Mouse (Mus musculus) forebrain, postnatal 0 days (tissue): ENCODE data around the gene Spint4. TPM values are rescaled to one million over a fixed set of nuclear protein-coding genes. Genes with fewer than 3 reads are reported as not detected.

Experiments used
- ATAC-seq: fragments of 200-750 bp; cut with Nextera tagmentation; 2 replicates; pipeline ENCODE4 v1.8.0; 2017; ENCODE audit warnings: mild to moderate bottlenecking, moderate library complexity
- DNase-seq: peaks from one replicate; pipeline ENCODE4 v3.0.0-alpha.2; 2015
- H3K27ac ChIP-seq: fragments of 300-500 bp; sonication (generic); 2 replicates; pipeline ENCODE4 v1.5.1; 2014; ENCODE audit warnings: low read depth, mild to moderate bottlenecking, antibody characterized with exemption, low read length, moderate library complexity, mixed read lengths
- H3K27me3 ChIP-seq: fragments of 300-500 bp; sonication (generic); 2 replicates; pipeline ENCODE4 v1.6.1; 2014; ENCODE audit warnings: mild to moderate bottlenecking, low read length, mixed read lengths; ENCODE audit not compliant: insufficient read depth
- H3K36me3 ChIP-seq: fragments of 300-500 bp; sonication (generic); 2 replicates; pipeline ENCODE4 v1.6.1; 2014; ENCODE audit warnings: mild to moderate bottlenecking, moderate library complexity; ENCODE audit not compliant: insufficient read depth
- H3K4me1 ChIP-seq: fragments of 300-500 bp; sonication (generic); 2 replicates; pipeline ENCODE4 v1.6.1; 2014; ENCODE audit warnings: antibody characterized with exemption; ENCODE audit not compliant: insufficient read depth
- H3K4me2 ChIP-seq: fragments of 300-500 bp; sonication (generic); 2 replicates; pipeline ENCODE4 v1.6.1; 2014; ENCODE audit warnings: low read depth, mild to moderate bottlenecking, moderate library complexity
- H3K4me3 ChIP-seq: fragments of 300-500 bp; sonication (generic); 2 replicates; pipeline ENCODE4 v1.5.1; 2014; ENCODE audit warnings: low read depth, low read length, mixed read lengths
- H3K9ac ChIP-seq: fragments of 300-500 bp; sonication (generic); 2 replicates; pipeline ENCODE4 v1.6.1; 2014; ENCODE audit warnings: mild to moderate bottlenecking
- H3K9me3 ChIP-seq: fragments of 300-500 bp; sonication (generic); 2 replicates; pipeline ENCODE4 v1.6.1; 2016; ENCODE audit warnings: low read length
- CTCF ChIP-seq: sonication (generic); IDR thresholded peaks from 2 replicates; pipeline ENCODE4 v1.5.1; 2016; ENCODE audit warnings: antibody characterized with exemption, control low read depth, low read depth
- WGBS: fragments of 180-500 bp; shearing (Covaris S2); extraction: QIAGEN DNeasy Blood & Tissue Kit; methylation state at CpG from one replicate; pipeline ENCODE4 v1.1.7; 2014; 5-methylcytosine and 5-hydroxymethylcytosine counted together
- polyA plus RNA-seq: library from polyadenylated mRNA; unstranded; fragments of >200 nt; fragmentation: Nextera tagmentation; extraction: Ambion mirVana; gene quantifications from 2 replicates; pipeline ENCODE4 v1.2.1, GENCODE M21; 2015
- total RNA-seq: library from RNA; depleted of rRNA; stranded (reverse); fragments of >200 nt; gene quantifications from 2 replicates; pipeline ENCODE4 v1.2.3, GENCODE M21; 2014

Spint4 gene
- total and polyA plus RNA-seq, 2 experiments from 2014 or later, result not detected

GRCm38 (mm10) chr2:164733259-164733658, 35.0 kb downstream of the Spint4 start:
- Histone ChIP-seq H3K36me3 (no peaks in the 10 kb centered on the region), H3K9ac (no peak overlapping the region), H3K27me3 (no peaks in the 10 kb centered on the region), H3K4me2 (no peak overlapping the region), H3K9me3 (no peaks in the 10 kb centered on the region), H3K4me1 (no peaks in the 10 kb centered on the region), H3K4me3 (no peak overlapping the region), H3K27ac (no peak overlapping the region)
- WGBS, result 95% methylated on average over 2 of the region's 2 CpGs
- DNase-seq, result no peak
- TF ChIP-seq CTCF, result no peak
- no peak for ATAC-seq

DNA sequence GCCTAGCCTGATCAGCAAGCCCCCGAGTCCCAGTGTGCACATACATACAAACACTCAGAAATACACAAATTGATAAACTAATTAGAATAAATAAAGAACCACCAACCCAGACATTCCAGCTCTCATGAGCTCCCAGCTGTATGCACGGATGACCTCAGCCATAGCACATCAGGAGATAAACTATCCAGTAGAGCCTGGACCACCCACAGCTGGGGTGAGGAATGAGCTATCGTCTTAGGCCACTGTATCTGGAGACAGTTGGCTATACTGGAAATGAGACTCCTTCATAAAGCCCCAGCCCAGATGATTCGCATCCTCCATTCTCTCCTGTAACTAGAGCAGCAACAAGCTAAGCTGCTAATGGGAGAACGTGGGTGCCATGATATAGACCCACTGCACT, 36.5 kb downstream of the Spint4 start:
- WGBS, result 89% methylated on average over 5 of the region's 5 CpGs
- H3K9me3 ChIP-seq, result no peaks in the 10 kb centered on the region
- no peaks in the 10 kb centered on the region for H3K4me1 ChIP-seq
- H3K36me3 ChIP-seq, result no peaks in the 10 kb centered on the region
- no peak overlapping the region for H3K4me3 ChIP-seq
- no peak overlapping the region for H3K9ac ChIP-seq
- TF ChIP-seq CTCF, result no peak
- no peak for DNase-seq
- no peaks in the 10 kb centered on the region for H3K27me3 ChIP-seq
- H3K27ac ChIP-seq, result no peak overlapping the region
- no peak overlapping the region for H3K4me2 ChIP-seq
- no peak for ATAC-seq

DNA sequence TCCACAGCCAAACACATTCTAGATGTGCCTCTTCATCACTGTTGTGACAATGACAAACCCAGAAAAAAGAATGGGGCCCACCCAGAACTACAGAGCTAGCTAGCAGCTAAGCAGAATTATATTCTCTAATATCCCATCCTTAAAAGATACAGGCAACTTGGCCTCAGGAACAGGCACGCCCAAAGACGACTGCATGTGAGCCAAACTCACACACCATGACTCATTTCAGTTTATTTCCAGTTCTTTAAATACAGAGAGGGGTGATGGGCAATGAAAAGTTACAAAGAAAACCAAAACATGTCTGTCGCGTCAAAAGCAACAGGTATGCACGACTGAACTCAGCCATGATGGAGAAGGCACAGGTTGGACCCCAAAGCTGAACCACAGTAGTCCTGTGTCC, 37.1 kb downstream of the Spint4 start:
- Histone ChIP-seq H3K4me2 (no peak overlapping the region), H3K27ac (no peak overlapping the region), H3K9ac (no peak overlapping the region), H3K9me3 (no peaks in the 10 kb centered on the region), H3K4me1 (no peaks in the 10 kb centered on the region), H3K36me3 (no peaks in the 10 kb centered on the region), H3K4me3 (no peak overlapping the region), H3K27me3 (no peaks in the 10 kb centered on the region)
- no peak for DNase-seq
- no peak for ATAC-seq
- 90% methylated on average over 5 of the region's 5 CpGs for WGBS
- no peak for TF ChIP-seq CTCF

GRCm38 (mm10) chr2:164737377-164738090, 39.2 kb downstream of the Spint4 start:
- TF ChIP-seq CTCF, result no peak
- Histone ChIP-seq H3K9me3 (no peaks in the 10 kb centered on the region), H3K4me1 (no peaks in the 10 kb centered on the region), H3K27me3 (no peaks in the 10 kb centered on the region), H3K4me3 (no peak overlapping the region), H3K27ac (no peak overlapping the region), H3K9ac (no peak overlapping the region), H3K4me2 (no peak overlapping the region), H3K36me3 (no peaks in the 10 kb centered on the region)
- WGBS, result 82% methylated on average over 3 of the region's 3 CpGs
- no peak for DNase-seq
- ATAC-seq, result no peak

DNA sequence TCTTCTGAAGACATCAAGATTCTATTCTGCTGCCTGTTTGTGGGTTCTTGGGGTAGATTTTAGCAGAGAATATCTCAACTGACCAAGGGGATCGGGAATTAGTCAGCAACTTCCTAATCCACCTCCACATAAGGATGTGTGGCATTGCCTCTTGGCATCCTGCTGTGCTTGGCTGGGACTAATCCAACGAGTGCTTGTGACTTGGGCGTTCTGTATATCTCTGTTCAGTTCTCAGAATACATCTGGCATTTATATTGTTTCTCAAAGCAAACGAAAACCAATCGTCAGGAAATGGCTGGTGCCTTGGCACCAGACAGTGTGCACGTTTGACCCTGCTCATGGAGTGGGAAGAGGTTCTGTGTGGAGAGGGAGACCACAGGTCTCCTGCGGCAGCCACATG, 41.6 kb downstream of the Spint4 start:
- no peak for DNase-seq
- H3K27ac ChIP-seq, result no peak overlapping the region
- H3K4me2 ChIP-seq, result no peak overlapping the region
- no peak for TF ChIP-seq CTCF
- H3K36me3 ChIP-seq, result no peaks in the 10 kb centered on the region
- no peak overlapping the region for H3K9ac ChIP-seq
- no peaks in the 10 kb centered on the region for H3K27me3 ChIP-seq
- H3K4me1 ChIP-seq, result peaks cover 1% of the 10 kb centered on the region; the same call in 1 of the 2 replicates
- ATAC-seq, result no peak
- no peaks in the 10 kb centered on the region for H3K9me3 ChIP-seq
- H3K4me3 ChIP-seq, result no peak overlapping the region
- 59% methylated on average over 7 of the region's 7 CpGs for whole genome bisulfite sequencing

- 74% methylated on average over 13 of the region's 13 CpGs for WGBS
- no peak for DNase-seq
- peaks cover 10% of the 10 kb centered on the region; the same call in 1 of the 2 replicates for H3K36me3 ChIP-seq
- peak overlapping the region; percentile 88 for H3K4me2 ChIP-seq
- no peak for TF ChIP-seq CTCF
- ATAC-seq, result no peak
- peak overlapping the region; percentile 46; the same call in 1 of the 2 replicates for H3K27ac ChIP-seq
- peaks cover 16% of the 10 kb centered on the region for H3K4me1 ChIP-seq
- H3K9ac ChIP-seq, result peak overlapping the region; percentile 96
- H3K27me3 ChIP-seq, result no peaks in the 10 kb centered on the region
- peak overlapping the region; percentile 92 for H3K4me3 ChIP-seq
- no peaks in the 10 kb centered on the region for H3K9me3 ChIP-seq
Measured at GRCm38 (mm10) chr2:164744987-164745386, 46.7 kb downstream of the Spint4 start.

DNA sequence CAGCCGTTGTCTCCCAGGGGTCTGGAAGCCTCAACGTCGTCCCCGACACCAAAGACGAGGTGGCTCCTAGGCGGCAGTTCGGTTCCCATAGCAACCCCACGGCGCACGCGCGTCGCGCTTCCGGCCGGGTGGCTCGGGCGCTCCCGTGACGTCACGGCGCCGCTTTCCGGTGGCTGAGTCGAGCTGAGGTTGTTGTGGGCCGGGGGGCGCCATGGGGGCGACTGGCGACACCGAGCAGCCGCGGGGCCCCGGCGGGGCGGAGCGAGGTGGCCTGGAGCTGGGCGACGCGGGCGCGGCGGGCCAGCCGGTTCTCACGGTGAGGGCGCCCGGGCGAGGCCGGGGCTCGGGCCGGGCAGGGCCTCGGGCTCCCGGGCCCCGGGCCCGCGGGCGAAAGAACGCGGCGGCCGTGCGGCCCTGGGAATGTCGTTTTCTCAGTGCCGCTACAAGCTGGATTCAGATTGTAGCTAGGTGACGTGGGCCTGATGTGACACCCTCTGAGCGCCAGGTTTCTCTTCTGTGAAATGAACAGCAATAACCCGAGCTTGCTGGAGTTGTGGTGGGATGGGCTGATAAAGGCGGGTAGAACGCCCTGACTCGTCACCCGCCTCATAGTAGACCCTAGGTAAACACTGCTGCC, 47.7 kb downstream of the Spint4 start, which contains the start of the genes Wfdc3 and Dnttip1:
Gene Wfdc3, minus strand, starts transcription at position 89 of the 637 bp plus-strand sequence.
Gene Dnttip1, plus strand, starts transcription at position 141 of the 637 bp plus-strand sequence.
- Histone ChIP-seq H3K9me3 (no peaks in the 10 kb centered on the region), H3K27me3 (no peaks in the 10 kb centered on the region), H3K4me2 (peak within 1 kb of the TSS; percentile 88), H3K27ac (peak within 1 kb of the TSS; percentile 81), H3K9ac (peak within 1 kb of the TSS; percentile 96), H3K4me3 (peak within 1 kb of the TSS; percentile 92), H3K4me1 (peaks cover 16% of the 10 kb centered on the region), H3K36me3 (peaks cover 11% of the 10 kb centered on the region; the same call in 1 of the 2 replicates)
- 1% methylated on average over 69 of the region's 70 CpGs for WGBS
- DNase-seq (peak; percentile 97), ATAC-seq (peak; percentile 98)
- TF ChIP-seq CTCF, result no peak
